Mouse (Mus musculus) lung, embryonic 16.5 days (tissue): Measurements from ENCODE around the gene Megf11. TPM values are rescaled to one million over a fixed set of nuclear protein-coding genes. Genes with fewer than 3 reads are reported as not detected.

Experiments
- ATAC-seq: fragments of 200-750 bp; cut with Nextera tagmentation; 2 replicates; pipeline ENCODE4 v1.8.0; 2017; ENCODE audit warnings: low read depth, mild to moderate bottlenecking, moderate library complexity
- H3K27ac ChIP-seq: fragments of 300-500 bp; sonication (generic); 2 replicates; pipeline ENCODE4 v1.5.1; 2014; ENCODE audit warnings: mild to moderate bottlenecking, control low read depth, low read length
- H3K27me3 ChIP-seq: fragments of 300-500 bp; sonication (generic); 2 replicates; pipeline ENCODE4 v1.6.1; 2014; ENCODE audit warnings: low read depth, low read length, mixed read lengths; ENCODE audit not compliant: control insufficient read depth, insufficient read depth
- H3K36me3 ChIP-seq: fragments of 300-500 bp; sonication (generic); 2 replicates; pipeline ENCODE4 v1.6.1; 2014; ENCODE audit warnings: low read length; ENCODE audit not compliant: control insufficient read depth, insufficient read depth
- H3K4me1 ChIP-seq: fragments of 300-500 bp; sonication (generic); replicated peaks from 2 replicates; pipeline ENCODE4 v1.6.1; 2014; ENCODE audit warnings: low read length, mixed read lengths; ENCODE audit not compliant: control insufficient read depth, insufficient read depth
- H3K4me2 ChIP-seq: fragments of 300-500 bp; sonication (generic); 2 replicates; pipeline ENCODE4 v1.6.1; 2014; ENCODE audit warnings: low read depth, low read length, control low read depth
- H3K4me3 ChIP-seq: fragments of 300-500 bp; sonication (generic); 2 replicates; pipeline ENCODE4 v1.5.1; 2014; ENCODE audit warnings: mild to moderate bottlenecking, low read length, control low read depth
- H3K9ac ChIP-seq: fragments of 300-500 bp; sonication (generic); 2 replicates; pipeline ENCODE4 v1.6.1; 2014; ENCODE audit warnings: low read length, control low read depth
- H3K9me3 ChIP-seq: fragments of 300-500 bp; sonication (generic); 2 replicates; pipeline ENCODE4 v1.6.1; 2016; ENCODE audit warnings: low read length; ENCODE audit not compliant: control insufficient read depth
- WGBS: fragments of 180-500 bp; shearing (Covaris S2); extraction: QIAGEN DNeasy Blood & Tissue Kit; methylation state at CpG from one replicate; pipeline ENCODE4 v1.1.7; 2014; 5-methylcytosine and 5-hydroxymethylcytosine counted together
- polyA plus RNA-seq: library from polyadenylated mRNA; unstranded; fragments of >200 nt; fragmentation: Nextera tagmentation; extraction: Ambion mirVana; gene quantifications from 2 replicates; pipeline ENCODE4 v1.2.1, GENCODE M21; 2015

Gene Megf11
- polyA plus RNA-seq, 1 experiment from 2014 or later = 1.2 TPM

DNA sequence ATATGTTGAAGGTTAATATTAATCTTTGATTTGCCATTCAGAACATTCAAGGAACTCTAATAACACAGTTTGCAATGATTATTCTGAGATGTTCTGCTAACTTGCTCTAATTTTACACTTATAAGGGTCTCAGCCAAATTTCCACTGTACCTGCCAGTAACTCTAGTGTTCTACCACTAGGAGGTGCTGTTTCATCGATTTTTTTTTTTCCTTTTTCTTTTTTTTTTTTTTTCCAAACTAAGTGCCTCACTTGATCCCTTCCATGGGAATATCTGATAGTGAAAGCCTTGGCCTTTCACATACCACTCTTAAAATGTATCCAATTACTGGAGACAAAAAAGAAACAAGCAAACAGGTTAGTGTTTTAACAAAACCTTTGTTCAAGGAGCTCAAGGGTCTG lies 38.0 kb upstream of the Megf11 start:
- H3K4me3 ChIP-seq = no peak overlapping the region
- H3K4me2 ChIP-seq = no peak overlapping the region
- no peaks in the 10 kb centered on the region for H3K27me3 ChIP-seq
- no peaks in the 10 kb centered on the region for H3K4me1 ChIP-seq
- ATAC-seq = no peak
- H3K9me3 ChIP-seq = no peaks in the 10 kb centered on the region
- H3K27ac ChIP-seq = no peak overlapping the region
- WGBS = 0% methylated on average over 1 of the region's 1 CpGs
- H3K36me3 ChIP-seq = no peaks in the 10 kb centered on the region
- H3K9ac ChIP-seq = no peak overlapping the region

DNA sequence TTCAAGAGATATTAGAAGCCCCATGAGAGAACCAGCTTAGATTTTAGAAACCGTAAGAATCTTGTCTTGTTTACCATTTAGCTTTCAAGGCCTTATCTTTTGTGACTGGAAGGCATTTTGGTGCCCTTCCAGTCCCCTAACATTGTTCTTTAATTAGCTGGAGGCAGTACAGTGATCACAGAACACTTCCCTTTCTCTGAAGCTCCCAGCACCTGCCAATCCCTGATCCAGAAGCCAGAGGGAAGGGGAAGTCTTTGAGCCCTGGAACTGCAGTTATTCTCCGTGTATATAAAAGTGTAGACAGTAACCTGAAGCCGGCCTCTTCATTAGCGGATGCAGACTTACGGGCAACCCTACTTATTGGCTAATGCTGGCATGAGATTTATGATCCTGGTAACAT lies 35.9 kb upstream of the Megf11 start:
- H3K9ac ChIP-seq = no peak overlapping the region
- no peaks in the 10 kb centered on the region for H3K4me1 ChIP-seq
- no peak for ATAC-seq
- H3K27me3 ChIP-seq = no peaks in the 10 kb centered on the region
- no peak overlapping the region for H3K27ac ChIP-seq
- no peak overlapping the region for H3K4me2 ChIP-seq
- no peaks in the 10 kb centered on the region for H3K36me3 ChIP-seq
- 45% methylated on average over 5 of the region's 5 CpGs for WGBS
- H3K9me3 ChIP-seq = no peaks in the 10 kb centered on the region
- no peak overlapping the region for H3K4me3 ChIP-seq

DNA sequence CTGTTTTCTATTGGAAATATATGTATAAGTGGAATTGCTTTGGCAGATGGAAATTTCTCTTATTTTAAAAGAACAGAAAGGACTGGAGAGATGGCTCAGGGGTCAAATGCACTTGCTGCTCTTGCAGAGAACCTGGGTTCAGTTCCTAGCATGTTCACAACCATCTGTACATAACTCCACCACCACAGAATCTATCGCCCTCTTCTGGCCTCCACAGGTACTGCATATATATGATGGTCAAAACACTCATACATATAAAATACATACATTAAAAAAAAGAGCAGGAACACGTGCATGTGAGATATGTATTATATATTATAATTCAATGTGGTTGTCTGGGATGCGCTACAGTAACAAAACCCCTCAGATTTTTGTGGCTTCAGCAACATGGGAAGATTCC lies 34.2 kb upstream of the Megf11 start:
- ATAC-seq = no peak
- H3K9me3 ChIP-seq = no peaks in the 10 kb centered on the region
- no peaks in the 10 kb centered on the region for H3K4me1 ChIP-seq
- no peak overlapping the region for H3K9ac ChIP-seq
- H3K27me3 ChIP-seq = no peaks in the 10 kb centered on the region
- no peak overlapping the region for H3K4me3 ChIP-seq
- no peak overlapping the region for H3K4me2 ChIP-seq
- 39% methylated on average over 3 of the region's 3 CpGs for WGBS
- H3K27ac ChIP-seq = no peak overlapping the region
- no peaks in the 10 kb centered on the region for H3K36me3 ChIP-seq

DNA sequence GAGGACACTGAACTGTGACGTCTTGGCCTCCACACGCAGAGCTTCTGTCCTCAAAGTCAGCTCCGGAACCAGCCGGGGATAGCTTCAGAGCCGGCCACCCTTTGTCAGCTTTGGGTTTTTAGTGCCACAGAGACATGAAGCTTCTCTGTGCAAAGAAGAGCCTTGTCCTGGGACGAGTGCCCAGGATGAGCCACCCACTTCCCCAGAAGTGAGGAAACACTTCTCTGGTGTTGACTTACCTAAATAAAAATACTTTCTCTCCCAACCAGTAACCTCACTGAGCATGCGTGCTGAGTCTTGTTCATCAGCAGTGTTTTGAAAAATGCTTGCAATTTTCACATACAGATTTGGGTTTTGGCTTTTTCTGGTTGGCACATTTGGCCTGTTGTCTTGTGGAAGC lies 29.8 kb upstream of the Megf11 start:
- Histone ChIP-seq H3K9ac (no peak overlapping the region), H3K4me1 (no peaks in the 10 kb centered on the region), H3K27me3 (no peaks in the 10 kb centered on the region), H3K36me3 (no peaks in the 10 kb centered on the region), H3K27ac (no peak overlapping the region), H3K4me3 (no peak overlapping the region), H3K4me2 (no peak overlapping the region), H3K9me3 (no peaks in the 10 kb centered on the region)
- no peak for ATAC-seq
- WGBS = 81% methylated on average over 7 of the region's 7 CpGs

- Histone ChIP-seq H3K27me3 (no peaks in the 10 kb centered on the region), H3K36me3 (no peaks in the 10 kb centered on the region), H3K4me3 (no peak overlapping the region), H3K9me3 (no peaks in the 10 kb centered on the region), H3K9ac (no peak overlapping the region), H3K4me1 (no peaks in the 10 kb centered on the region), H3K4me2 (no peak overlapping the region), H3K27ac (no peak overlapping the region)
- no peak for ATAC-seq
- 84% methylated on average over 9 of the region's 9 CpGs for WGBS
Observed at GRCm38 (mm10) chr9:64361231-64361950, 24.0 kb upstream of the Megf11 start.

GRCm38 (mm10) chr9:64369871-64370270 lies 15.6 kb upstream of the Megf11 start:
- H3K27ac ChIP-seq = no peak overlapping the region
- H3K36me3 ChIP-seq = no peaks in the 10 kb centered on the region
- no peak for ATAC-seq
- H3K4me3 ChIP-seq = no peak overlapping the region
- no peak overlapping the region for H3K9ac ChIP-seq
- H3K4me2 ChIP-seq = no peak overlapping the region
- no peaks in the 10 kb centered on the region for H3K9me3 ChIP-seq
- 52% methylated on average over 7 of the region's 7 CpGs for WGBS
- no peaks in the 10 kb centered on the region for H3K27me3 ChIP-seq
- no peaks in the 10 kb centered on the region for H3K4me1 ChIP-seq

DNA sequence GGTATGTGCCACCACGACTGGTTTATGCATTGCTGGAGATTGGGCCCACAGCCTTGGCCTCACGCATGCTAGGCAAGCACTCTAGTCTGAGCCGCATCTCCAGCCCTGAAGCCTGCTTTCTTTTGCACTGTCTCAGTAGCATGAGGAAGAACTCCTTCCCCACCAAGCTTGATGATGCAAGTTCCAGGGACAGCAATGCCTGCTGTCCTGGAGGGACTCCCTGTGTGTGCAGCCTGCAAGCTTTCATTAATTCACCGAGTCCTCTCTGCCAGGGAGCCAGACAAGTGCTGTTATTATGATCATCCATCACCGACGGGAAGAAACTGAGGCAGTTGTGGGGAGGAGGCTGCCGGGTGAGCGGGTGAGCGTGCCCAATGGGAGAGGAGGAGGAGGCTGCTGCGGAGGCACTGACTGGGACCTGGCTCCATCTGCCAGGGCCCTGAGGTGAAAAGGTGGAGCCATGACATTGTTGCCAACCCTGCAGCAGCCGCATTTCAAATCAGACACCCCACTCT lies 14.1 kb upstream of the Megf11 start:
- ATAC-seq = no peak
- H3K4me2 ChIP-seq = no peak overlapping the region
- H3K27ac ChIP-seq = no peak overlapping the region
- H3K9me3 ChIP-seq = no peaks in the 10 kb centered on the region
- no peak overlapping the region for H3K9ac ChIP-seq
- no peaks in the 10 kb centered on the region for H3K36me3 ChIP-seq
- no peaks in the 10 kb centered on the region for H3K4me1 ChIP-seq
- H3K27me3 ChIP-seq = no peaks in the 10 kb centered on the region
- 43% methylated on average over 11 of the region's 11 CpGs for whole genome bisulfite sequencing
- H3K4me3 ChIP-seq = no peak overlapping the region

GRCm38 (mm10) chr9:64376380-64376779 lies 9.0 kb upstream of the Megf11 start:
- no peak overlapping the region for H3K9ac ChIP-seq
- no peaks in the 10 kb centered on the region for H3K36me3 ChIP-seq
- H3K4me2 ChIP-seq = no peak overlapping the region
- no peak for ATAC-seq
- no peak overlapping the region for H3K27ac ChIP-seq
- 79% methylated on average over 2 of the region's 2 CpGs for WGBS
- no peaks in the 10 kb centered on the region; the same call in 1 of the 2 replicates for H3K27me3 ChIP-seq
- H3K4me1 ChIP-seq = no peaks in the 10 kb centered on the region
- no peaks in the 10 kb centered on the region for H3K9me3 ChIP-seq
- H3K4me3 ChIP-seq = no peak overlapping the region

DNA sequence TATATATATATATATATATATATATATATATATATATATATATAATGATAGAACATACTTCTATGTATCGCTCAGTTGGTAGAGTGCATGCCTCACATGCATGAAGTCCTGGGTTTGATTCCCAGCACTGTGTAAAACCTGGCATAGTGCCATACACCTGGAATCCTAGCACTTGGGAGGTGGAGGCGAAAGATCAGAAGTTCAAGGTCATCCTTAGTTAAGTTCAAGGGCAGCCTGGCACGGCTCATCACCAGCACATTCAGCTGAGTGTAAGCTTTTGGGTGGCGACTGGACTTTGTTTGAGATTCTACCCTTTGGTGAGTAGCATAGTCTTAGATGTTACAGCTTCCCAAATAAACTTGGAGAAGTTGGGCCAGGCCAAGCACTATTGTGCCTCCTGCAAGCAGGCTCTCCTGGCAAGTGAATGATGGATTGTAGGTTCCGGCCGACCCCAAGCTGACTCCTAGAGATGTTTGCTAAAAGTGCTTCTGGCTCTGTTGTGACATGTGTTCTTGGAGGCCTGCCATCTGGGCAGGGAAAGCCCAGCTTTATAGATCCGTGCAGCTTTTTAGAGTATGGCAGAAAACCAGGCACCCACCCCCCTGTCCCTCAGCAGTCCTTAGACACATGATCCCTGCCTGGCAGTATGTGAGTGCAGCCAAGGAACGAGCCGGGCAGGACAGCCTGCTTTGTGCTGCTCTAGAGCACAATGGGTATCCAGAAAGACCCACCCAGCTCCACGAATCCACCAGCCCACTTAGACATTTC lies 2.2 kb upstream of the Megf11 start:
- ATAC-seq = peak; percentile 88
- H3K27ac ChIP-seq = no peak overlapping the region
- H3K4me1 ChIP-seq = peaks cover 29% of the 10 kb centered on the region
- no peaks in the 10 kb centered on the region for H3K36me3 ChIP-seq
- H3K9ac ChIP-seq = no peak overlapping the region
- WGBS = 21% methylated on average over 10 of the region's 10 CpGs
- H3K4me2 ChIP-seq = 0 out of 2 replicates have a peak overlapping the region, but pooled peaks have one; percentile 11
- H3K4me3 ChIP-seq = no peak overlapping the region
- H3K27me3 ChIP-seq = peaks cover 38% of the 10 kb centered on the region
- no peaks in the 10 kb centered on the region for H3K9me3 ChIP-seq
